Mouse (Mus musculus) layer of hippocampus, postnatal 25 days (tissue): ENCODE results near the gene Khnyn. TPM values are rescaled to one million over a fixed set of nuclear protein-coding genes. Genes with fewer than 3 reads are reported as not detected.
A peak's percentile ranks its signal among the peaks of the same experiment; 100 is the strongest.

Experiments
- DNase-seq, 2 experiments: peaks; one replicate each; pipeline ENCODE4 v3.0.0; 2022; ENCODE audit warnings: mixed read lengths in 2 of 2, low spot score in 1 of 2; ENCODE audit errors: extremely low spot score in 1 of 2
- total RNA-seq, 2 experiments: library from RNA; stranded (reverse); gene quantifications; 2 replicates each; pipeline ENCODE4 v1.2.3; 2021

Gene Khnyn
- total RNA-seq, 2 experiments from 2014 or later, result 10.5 to 12.1 TPM

DNA sequence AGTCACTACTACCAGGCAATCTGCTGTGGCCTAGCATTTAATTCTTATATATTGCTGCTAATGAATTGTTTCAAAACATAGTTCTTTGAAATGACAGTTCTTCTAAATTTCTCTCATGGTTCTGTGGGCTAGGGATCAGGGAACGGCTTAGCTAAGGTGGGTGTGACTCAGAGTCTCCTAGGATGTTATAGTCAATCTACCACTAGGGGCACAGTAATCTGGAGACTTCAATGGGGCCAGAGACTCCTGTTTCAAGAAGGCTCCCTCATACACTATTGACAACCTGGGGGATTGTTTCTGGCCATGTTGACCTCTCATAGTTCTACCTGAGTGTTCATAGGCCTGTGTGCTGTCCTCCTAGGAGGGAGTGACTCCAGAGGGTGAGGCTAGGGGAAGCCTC, 20.8 kb downstream of the Khnyn start:
- no peak for DNase-seq

DNA sequence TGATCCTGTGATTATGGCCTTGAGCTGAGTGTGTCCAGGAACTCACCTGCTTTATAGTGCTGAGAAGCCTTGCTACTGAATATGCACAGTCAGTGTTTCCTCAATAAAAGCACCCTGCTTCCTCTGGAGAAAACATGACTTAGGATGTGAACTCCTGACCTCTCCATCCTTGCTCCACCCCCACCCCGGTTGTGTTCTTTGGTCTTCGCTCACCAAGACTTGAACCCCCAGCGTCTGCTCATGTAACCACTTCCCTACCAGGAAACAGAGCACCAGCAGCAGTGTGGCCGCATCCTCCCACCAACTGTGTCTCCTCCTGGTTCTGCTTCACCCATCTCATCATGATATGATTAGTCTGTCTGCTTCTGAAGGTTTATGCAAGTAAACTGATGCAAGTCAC, 28.7 kb downstream of the Khnyn start:
- no peak for DNase-seq

DNA sequence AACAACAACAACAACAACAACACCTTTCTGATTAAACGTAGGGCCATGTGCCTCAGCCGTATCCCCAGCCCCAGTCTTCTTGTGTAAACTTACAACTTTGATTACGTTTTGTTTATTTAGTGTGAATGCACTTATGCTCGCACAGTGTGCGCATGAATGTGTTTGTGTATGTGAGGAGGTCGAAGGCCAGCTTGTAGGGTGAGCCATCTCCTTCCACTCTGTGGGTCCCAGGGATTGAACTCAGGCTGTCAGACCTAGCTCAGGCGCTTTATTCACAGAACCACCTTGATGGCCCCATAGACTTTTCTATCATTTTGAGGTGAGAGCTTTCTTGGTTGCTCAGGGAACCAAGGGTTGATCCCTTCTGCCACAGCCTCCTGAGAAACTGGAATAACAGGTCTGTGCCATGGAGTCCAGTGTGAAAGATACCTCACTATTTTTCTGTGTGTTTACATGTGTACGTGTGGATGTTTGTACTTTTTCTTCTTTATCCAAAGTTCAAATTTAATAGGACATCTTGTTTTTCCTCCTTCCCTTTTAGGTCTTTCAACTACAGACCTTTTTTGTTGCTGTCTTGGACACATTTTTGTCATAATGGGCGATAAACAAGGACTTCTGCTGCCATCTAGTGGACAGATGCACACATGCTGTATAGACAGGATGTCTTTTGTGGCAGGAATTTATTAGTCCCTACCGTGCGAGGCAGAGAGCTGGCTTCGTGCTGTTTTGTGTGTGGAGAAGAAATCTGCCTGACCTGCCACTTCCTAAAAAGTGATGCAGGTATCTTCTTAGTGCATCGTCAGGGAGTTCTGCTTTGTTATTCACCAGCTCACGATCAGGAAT, 33.7 kb downstream of the Khnyn start:
- DNase-seq, result peak in 1 of 2 experiments; percentile 65

DNA sequence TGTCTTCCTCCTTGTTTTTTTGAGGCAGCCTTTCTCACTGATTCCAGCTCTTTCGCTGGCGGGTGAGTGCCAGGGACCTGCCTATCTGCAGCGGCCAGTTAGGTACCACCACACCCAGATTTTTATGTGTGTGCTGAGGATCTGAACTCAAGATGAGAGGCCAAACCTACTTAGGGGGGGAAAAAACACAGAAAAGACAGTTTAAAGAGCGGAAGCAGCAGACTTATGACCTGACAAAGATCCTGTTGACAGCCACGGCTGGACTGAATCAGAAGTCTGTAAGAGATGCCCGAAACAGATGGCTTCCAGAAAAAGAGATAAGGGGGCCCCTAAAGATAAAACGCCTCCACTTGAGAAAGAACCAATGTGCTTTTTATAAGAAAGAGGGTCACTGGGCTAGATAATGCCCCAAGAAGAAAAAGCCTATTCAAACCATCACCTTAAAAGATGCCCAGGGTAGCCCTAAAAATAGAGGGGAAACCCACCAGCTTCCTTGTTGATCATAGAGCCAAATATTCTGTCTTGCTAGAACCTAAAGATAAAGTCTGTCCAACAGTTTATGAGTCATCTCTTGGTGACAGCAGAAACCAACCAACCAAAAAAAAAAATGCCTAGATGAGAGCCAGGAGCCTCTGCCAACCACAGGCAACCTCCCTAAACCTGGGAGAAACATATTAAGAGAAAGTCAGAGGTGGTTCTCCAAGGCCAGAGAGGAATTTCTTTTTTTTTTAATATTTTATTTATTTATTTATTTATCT, 37.9 kb downstream of the Khnyn start:
- no peak for DNase-seq

DNA sequence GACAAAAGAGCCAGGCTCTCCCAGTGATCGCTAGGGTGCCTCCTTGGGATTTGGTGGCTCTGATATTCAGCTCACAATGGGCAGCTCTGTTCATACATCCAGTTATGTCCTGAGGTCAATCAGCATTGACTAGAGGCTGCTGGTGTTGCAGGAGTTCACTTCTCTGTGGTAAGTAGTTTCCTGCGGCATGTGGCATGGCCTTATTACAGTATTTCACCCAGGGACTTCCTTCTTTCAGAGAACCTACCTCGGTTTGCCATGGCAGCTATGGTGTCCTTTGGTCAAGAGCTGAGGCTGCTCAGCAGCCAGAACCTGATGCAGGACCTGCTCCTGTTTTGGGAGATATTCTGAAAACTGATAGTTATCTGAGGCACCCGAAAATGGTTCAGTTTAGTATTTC, 42.1 kb downstream of the Khnyn start:
- DNase-seq, result no peak

DNA sequence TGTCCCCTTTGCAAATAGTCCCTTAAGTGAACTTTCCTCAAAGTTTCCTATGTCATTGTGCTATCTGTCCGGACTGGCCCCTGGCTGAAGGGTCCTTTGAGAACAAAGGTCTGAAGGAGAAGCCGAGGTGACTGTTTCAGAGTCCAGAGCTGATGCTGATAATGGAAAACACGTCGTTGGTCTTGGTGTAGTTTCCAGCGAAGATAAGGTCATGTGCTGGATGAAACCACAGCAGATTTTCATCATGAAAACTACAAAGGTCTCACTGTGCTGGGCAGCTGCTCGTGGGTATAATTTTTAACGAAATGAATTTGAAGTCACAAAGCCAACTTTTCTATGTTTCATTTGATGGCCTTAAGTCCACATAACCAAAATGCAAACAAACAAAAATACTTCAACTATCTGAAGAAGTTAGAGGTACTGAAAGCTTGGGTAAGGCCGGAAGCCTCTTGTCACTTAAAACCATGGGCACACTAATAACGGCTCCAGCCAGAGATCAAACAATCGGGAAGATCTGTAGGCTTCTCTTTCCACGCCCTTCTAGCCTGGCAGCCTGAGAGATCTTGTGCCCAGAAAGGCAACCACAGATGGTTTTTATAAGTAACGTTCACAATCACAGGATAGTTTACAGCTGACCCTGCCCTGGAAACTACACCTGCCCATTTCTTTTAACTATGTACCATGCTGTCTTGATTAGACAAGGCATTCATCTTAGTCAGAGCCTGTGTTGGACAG, 44.7 kb downstream of the Khnyn start:
- DNase-seq, result no peak

DNA sequence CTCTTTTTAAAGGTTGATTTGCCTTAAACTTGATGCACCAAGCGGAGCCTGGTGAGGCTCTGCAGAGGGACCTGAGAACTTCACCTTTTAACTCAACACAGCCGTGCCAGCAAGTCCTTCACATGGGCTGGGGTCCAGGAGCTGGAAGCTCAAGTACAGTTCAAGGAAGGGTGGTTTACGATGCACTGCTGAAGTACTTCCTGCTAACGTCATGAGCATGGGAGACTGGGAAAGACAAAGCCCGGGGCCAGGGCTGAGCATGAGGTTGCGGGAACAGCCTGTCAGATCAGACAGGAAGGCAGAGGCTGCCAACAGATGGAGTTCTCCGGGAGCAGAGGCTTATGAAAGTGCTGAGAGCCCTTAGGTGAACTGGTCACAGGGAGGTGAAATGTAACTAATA, 48.8 kb downstream of the Khnyn start:
- no peak for DNase-seq

- DNase-seq, result no peak
Measured at GRCm38 (mm10) chr14:55940070-55940800, 55.5 kb downstream of the Khnyn start.

DNA sequence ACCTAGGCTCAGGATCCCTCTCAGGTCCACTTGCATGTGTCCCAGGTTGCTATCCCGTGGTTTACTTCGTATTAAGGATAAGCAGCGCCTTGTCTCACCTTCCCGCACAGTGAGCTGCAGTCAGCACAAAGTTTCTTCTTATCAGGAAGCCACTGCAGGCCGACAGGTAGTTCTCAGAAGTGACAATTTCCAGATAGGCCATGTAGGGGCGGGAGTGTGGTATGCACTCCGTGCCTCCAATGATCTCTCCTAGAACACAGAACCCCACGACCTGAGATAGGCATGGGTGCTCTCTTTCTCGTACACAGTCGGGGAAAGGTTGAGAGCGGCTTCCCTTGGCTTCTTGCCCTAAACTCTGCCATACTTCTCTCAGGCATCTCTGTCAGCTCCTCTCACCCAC, 58.9 kb downstream of the Khnyn start:
- DNase-seq, result no peak

- no peak for DNase-seq
Measured at GRCm38 (mm10) chr14:55944575-55944974, 59.8 kb downstream of the Khnyn start, which contains the start of gene Cma1. Gene Cma1 (minus strand): TSS chr14:55944675.

DNA sequence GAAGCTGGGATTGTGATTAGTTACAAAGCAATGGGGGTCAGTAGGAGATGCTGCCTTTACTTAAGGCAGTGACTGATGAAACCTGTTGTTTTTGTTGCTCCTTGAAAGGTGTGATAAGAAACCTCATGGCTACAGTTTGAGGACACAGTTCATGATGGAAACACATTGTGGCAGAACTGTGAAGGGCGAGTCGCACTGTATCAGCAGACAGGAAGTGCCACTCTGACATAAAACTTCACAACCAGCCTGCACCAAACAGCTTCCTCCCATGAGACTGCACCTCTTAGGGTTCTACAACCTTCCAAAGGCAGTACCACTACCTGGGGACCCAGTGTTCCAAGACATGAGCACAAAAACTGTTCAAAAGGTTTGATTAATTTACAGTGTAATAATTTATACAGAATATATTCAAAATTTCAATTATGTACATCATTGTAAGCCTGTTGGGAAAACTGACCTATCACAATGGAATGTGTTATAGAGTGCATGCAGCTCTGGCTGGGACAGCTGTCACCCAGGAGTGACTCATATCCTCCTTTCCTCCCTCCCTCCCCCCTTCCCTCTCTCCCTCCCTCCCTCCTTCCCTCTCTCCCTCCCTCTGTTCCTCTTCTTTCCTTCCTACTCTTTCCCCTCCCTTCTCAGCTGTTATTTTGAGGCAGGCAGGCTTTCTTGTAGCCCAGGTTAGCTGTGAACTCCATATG, 61.7 kb downstream of the Khnyn start:
- DNase-seq, result no peak

Other genes with a start within 250 kb of the Khnyn start
- gene Ipo4, start 249.0 kb upstream of the Khnyn start, total RNA-seq, result 100 to 1,000 TPM; 118 to 121 TPM
- 1 to 10 TPM; 2.1 to 6.3 TPM for gene Gm49378, start 247.1 kb upstream of the Khnyn start, total RNA-seq
- 10 to 100 TPM; 42.2 to 49.7 TPM for gene Tm9sf1, start 241.1 kb upstream of the Khnyn start, total RNA-seq
- under 1 TPM; 0.71 to 0.94 TPM for gene Tssk4, start 234.8 kb upstream of the Khnyn start, total RNA-seq
- 10 to 100 TPM; 49.2 to 50.4 TPM for gene Mdp1, start 224.4 kb upstream of the Khnyn start, total RNA-seq
- 10 to 100 TPM; 26.8 to 29.3 TPM for gene Gmpr2, start 213.0 kb upstream of the Khnyn start, total RNA-seq
- 100 to 1,000 TPM; 303 to 311 TPM for gene Nedd8, start 212.8 kb upstream of the Khnyn start, total RNA-seq
- 10 to 100 TPM; 14.0 to 14.9 TPM for gene Tinf2, start 203.1 kb upstream of the Khnyn start, total RNA-seq
- under 1 TPM; 0.17 to 0.23 TPM for gene Tgm1, start 171.0 kb upstream of the Khnyn start, total RNA-seq
- gene Rabggta, start 162.7 kb upstream of the Khnyn start, total RNA-seq, result 10 to 100 TPM; 40.1 to 45.0 TPM
- 10 to 100 TPM; 78.3 to 94.9 TPM for gene Dhrs1, start 139.3 kb upstream of the Khnyn start, total RNA-seq
- gene Nop9, start 139.3 kb upstream of the Khnyn start, total RNA-seq, result 10 to 100 TPM; 13.4 to 13.6 TPM
- 1 to 10 TPM; 1.4 to 2.1 TPM for gene Cideb, start 126.5 kb upstream of the Khnyn start, total RNA-seq
- gene Ltb4r2, start 123.5 kb upstream of the Khnyn start, total RNA-seq, result under 1 TPM; 0.10 to 0.19 TPM
- under 1 TPM in 1 of 2 experiments, not detected in 1; 0.32 TPM for gene Ltb4r1, start 119.0 kb upstream of the Khnyn start, total RNA-seq
- 1 to 10 TPM; 3.9 to 5.9 TPM for gene Adcy4, start 100.9 kb upstream of the Khnyn start, total RNA-seq
- 1 to 10 TPM in 1 of 2 experiments, under 1 TPM in 1; 0.61 to 1.2 TPM for gene Ripk3, start 96.1 kb upstream of the Khnyn start, total RNA-seq
- 1 to 10 TPM; 1.6 to 3.9 TPM for gene Nfatc4, start 61.8 kb upstream of the Khnyn start, total RNA-seq
- gene Nynrin, start 30.9 kb upstream of the Khnyn start, total RNA-seq, result 10 to 100 TPM in 1 of 2 experiments, 1 to 10 TPM in 1; 8.5 to 10.7 TPM
- gene Cbln3, start 555 bp upstream of the Khnyn start, total RNA-seq, result 1 to 10 TPM in 1 of 2 experiments, under 1 TPM in 1; 0.42 to 1.4 TPM
- gene Sdr39u1, start 15.3 kb downstream of the Khnyn start, total RNA-seq, result 10 to 100 TPM; 74.9 to 79.0 TPM
- gene Cma1, start 59.7 kb downstream of the Khnyn start, total RNA-seq, result under 1 TPM in 1 of 2 experiments, not detected in 1; 0.59 TPM
- gene Cma2, start 66.0 kb downstream of the Khnyn start, total RNA-seq, result not detected
- gene Mcpt1, start 133.0 kb downstream of the Khnyn start, total RNA-seq, result not detected
- not detected for gene Mcpt9, start 145.5 kb downstream of the Khnyn start, total RNA-seq
- not detected for gene Mcpt2, start 157.1 kb downstream of the Khnyn start, total RNA-seq
- 1 to 10 TPM in 1 of 2 experiments, not detected in 1; 1.1 TPM for gene Mcpt4, start 177.4 kb downstream of the Khnyn start, total RNA-seq
- not detected for gene Mcpt8, start 200.3 kb downstream of the Khnyn start, total RNA-seq
- gene Ctsg, start 217.6 kb downstream of the Khnyn start, total RNA-seq, result not detected
- gene Gzme, start 235.7 kb downstream of the Khnyn start, total RNA-seq, result not detected
- not detected for gene Gzmd, start 247.7 kb downstream of the Khnyn start, total RNA-seq